Mouse (Mus musculus) heart, adult 2 months (tissue): ENCODE measurements at regions not wholly inside any gene's neighbourhood (a gene's known extent, or its start where the extent isn't known, plus 50 kb on each side); places are given as distances from the start of the nearest gene placed in this dataset.

Experiments used
- DNase-seq, 2 experiments: peaks; one replicate each; pipeline ENCODE4 v3.0.0; 2021
- H3K27ac ChIP-seq: fragments of 200-600 bp; 2 replicates; pipeline ENCODE4 v1.8.1; 2022
- H3K27me3 ChIP-seq: fragments of 200-500 bp; 2 replicates; pipeline ENCODE4 v1.6.1; 2012; ENCODE audit warnings: mild to moderate bottlenecking, low read length, inconsistent platforms, mixed read lengths; ENCODE audit not compliant: control insufficient read depth, insufficient read depth
- H3K36me3 ChIP-seq: fragments of 200-500 bp; 2 replicates; pipeline ENCODE4 v1.6.1; 2012; ENCODE audit warnings: low read length, inconsistent platforms; ENCODE audit not compliant: control insufficient read depth, insufficient read depth
- H3K4me1 ChIP-seq: fragments of 200-500 bp; 2 replicates; pipeline ENCODE4 v1.6.1; 2011; ENCODE audit warnings: low read length; ENCODE audit not compliant: control insufficient read depth, insufficient read depth
- H3K4me3 ChIP-seq: fragments of 200-600 bp; 2 replicates; pipeline ENCODE4 v1.8.1; 2022
- H3K79me2 ChIP-seq: fragments of 200-500 bp; replicated peaks from 2 replicates; pipeline ENCODE4 v1.6.1; 2012; ENCODE audit warnings: mild to moderate bottlenecking, inconsistent platforms, low read length, moderate library complexity, mixed read lengths; ENCODE audit not compliant: control insufficient read depth, insufficient read depth
- H3K9ac ChIP-seq: fragments of 200-500 bp; 2 replicates; pipeline ENCODE4 v1.6.1; 2012; ENCODE audit warnings: low read depth, mild to moderate bottlenecking, control low read depth, inconsistent platforms, low read length, mixed read lengths
- CTCF ChIP-seq: fragments of 200-600 bp; IDR thresholded peaks from 2 replicates; pipeline ENCODE4 v1.8.1; 2022; ENCODE audit warnings: antibody characterized with exemption, mild to moderate bottlenecking, moderate library complexity
- EP300 ChIP-seq: fragments of 200-500 bp; IDR thresholded peaks from 2 replicates; pipeline ENCODE4 v1.6.1; 2011; ENCODE audit warnings: low read depth, low read length, control low read depth; ENCODE audit not compliant: insufficient read depth
- POLR2A ChIP-seq: fragments of 200-500 bp; IDR thresholded peaks from 2 replicates; pipeline ENCODE4 v1.6.1; 2011; ENCODE audit warnings: mild to moderate bottlenecking, low read depth, low read length, control low read depth; ENCODE audit not compliant: insufficient read depth
- WGBS: fragments of 180-500 bp; shearing (Covaris S2); methylation state at CpG from one replicate; pipeline ENCODE4 v1.1.7; 2018; 5-methylcytosine and 5-hydroxymethylcytosine counted together
- intact Hi-C: fragments of 180-260 bp; cut with DNase I; formaldehyde crosslinking; loops from one replicate; pipeline ENCODE4 v1.15.1; 2025

DNA sequence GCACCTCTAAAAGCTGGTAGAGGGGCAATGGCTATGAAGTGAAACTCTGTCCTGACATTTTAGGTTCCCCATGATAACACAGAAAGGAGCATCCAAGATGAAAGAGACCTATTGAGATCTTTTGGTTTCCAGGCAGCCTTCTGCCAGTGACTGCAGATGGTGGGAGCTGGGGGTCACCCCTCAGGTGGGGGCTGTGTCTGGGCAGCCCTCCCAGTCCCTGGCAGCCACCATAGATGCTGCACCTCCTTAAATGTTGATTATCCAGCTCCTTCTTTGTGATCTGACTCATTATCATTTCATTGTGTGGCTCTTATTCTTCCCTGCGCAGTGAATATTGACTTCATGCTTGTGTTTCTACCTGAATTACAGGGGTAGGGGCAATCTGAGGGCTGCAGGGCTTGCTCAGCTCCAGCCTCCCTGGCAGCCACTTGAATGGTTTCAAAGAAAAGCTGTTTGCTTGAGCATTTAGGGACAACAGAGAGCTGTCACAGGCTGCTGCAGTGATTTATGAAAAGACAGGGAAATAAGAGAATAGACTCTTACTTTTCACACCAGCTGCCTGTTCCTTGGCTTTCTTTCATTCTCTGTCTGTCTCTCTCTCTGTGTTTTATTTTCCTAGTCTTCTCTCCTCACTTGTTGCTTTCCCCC, 113.1 kb upstream of the Jag1 start:
- H3K9ac ChIP-seq: no peak overlapping the region
- intact Hi-C loops: no loop called here
- no peaks in the 10 kb centered on the region for H3K36me3 ChIP-seq
- H3K79me2 ChIP-seq: no peaks in the 10 kb centered on the region
- DNase-seq: no peak
- H3K4me1 ChIP-seq: no peaks in the 10 kb centered on the region
- no peak overlapping the region for H3K4me3 ChIP-seq
- TF ChIP-seq CTCF: no peak
- TF ChIP-seq EP300: no peak
- no peak for TF ChIP-seq POLR2A
- no peaks in the 10 kb centered on the region for H3K27me3 ChIP-seq
- no peak overlapping the region for H3K27ac ChIP-seq
- 78% methylated on average over 1 of the region's 1 CpGs for WGBS

GRCm38 (mm10) chr2:137227495-137227894, 111.1 kb upstream of the Jag1 start:
- 84% methylated on average over 4 of the region's 4 CpGs for WGBS
- no peak for TF ChIP-seq EP300
- no peak for TF ChIP-seq CTCF
- no peak for TF ChIP-seq POLR2A
- intact Hi-C loops: no loop called here

GRCm38 (mm10) chr2:137224702-137225552, 108.5 kb upstream of the Jag1 start:
- Histone ChIP-seq H3K4me3 (no peak overlapping the region), H3K4me1 (no peaks in the 10 kb centered on the region), H3K27me3 (no peaks in the 10 kb centered on the region), H3K27ac (no peak overlapping the region), H3K79me2 (no peaks in the 10 kb centered on the region), H3K36me3 (no peaks in the 10 kb centered on the region), H3K9ac (no peak overlapping the region)
- intact Hi-C loops: no loop called here
- WGBS: 80% methylated on average over 10 of the region's 10 CpGs
- no peak for DNase-seq
- TF ChIP-seq CTCF (no peak), EP300 (no peak), POLR2A (no peak)

More at GRCm38 (mm10) chr2:137227495-137227894, 111.1 kb upstream of the Jag1 start:
- DNase-seq: no peak
- H3K9ac ChIP-seq: no peak overlapping the region
- H3K27ac ChIP-seq: no peak overlapping the region
- H3K79me2 ChIP-seq: no peaks in the 10 kb centered on the region
- H3K4me3 ChIP-seq: no peak overlapping the region
- no peaks in the 10 kb centered on the region for H3K4me1 ChIP-seq
- H3K36me3 ChIP-seq: no peaks in the 10 kb centered on the region
- no peaks in the 10 kb centered on the region for H3K27me3 ChIP-seq

GRCm38 (mm10) chr2:137215697-137216096, 99.3 kb upstream of the Jag1 start:
- Histone ChIP-seq H3K79me2 (no peaks in the 10 kb centered on the region), H3K4me1 (no peaks in the 10 kb centered on the region), H3K36me3 (no peaks in the 10 kb centered on the region), H3K4me3 (no peak overlapping the region), H3K27me3 (no peaks in the 10 kb centered on the region), H3K9ac (no peak overlapping the region), H3K27ac (no peak overlapping the region)
- TF ChIP-seq POLR2A: no peak
- WGBS: 65% methylated on average over 7 of the region's 7 CpGs
- DNase-seq: no peak
- intact Hi-C loops: no loop called here

DNA sequence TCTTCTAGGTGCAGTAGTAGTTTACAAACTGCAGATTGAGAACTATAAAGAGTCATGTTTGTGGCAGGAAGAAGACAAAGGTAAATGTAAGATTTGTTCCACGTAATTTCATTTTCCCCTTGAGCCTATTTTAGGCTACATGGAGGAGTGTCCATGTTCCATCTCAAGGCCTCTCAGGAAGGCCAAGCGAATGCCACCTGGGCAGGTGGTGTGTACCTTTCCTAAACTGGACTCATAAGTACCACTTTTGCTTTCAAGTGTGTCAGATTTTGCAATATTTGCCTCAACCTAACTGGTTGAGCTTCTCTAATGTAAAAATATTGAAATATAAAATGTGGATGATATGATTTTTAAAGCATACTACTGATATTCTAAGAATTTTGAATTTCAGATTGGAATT, 91.4 kb upstream of the Jag1 start:
- no peaks in the 10 kb centered on the region for H3K36me3 ChIP-seq
- H3K79me2 ChIP-seq: no peaks in the 10 kb centered on the region
- H3K27ac ChIP-seq: no peak overlapping the region
- intact Hi-C loops: no loop called here
- H3K4me3 ChIP-seq: no peak overlapping the region
- peaks cover 1% of the 10 kb centered on the region; the same call in 1 of the 2 replicates for H3K4me1 ChIP-seq
- no peaks in the 10 kb centered on the region for H3K27me3 ChIP-seq
- 89% methylated on average over 2 of the region's 2 CpGs for WGBS
- no peak for DNase-seq
- no peak for TF ChIP-seq EP300
- TF ChIP-seq POLR2A: no peak
- TF ChIP-seq CTCF: no peak
- H3K9ac ChIP-seq: no peak overlapping the region

GRCm38 (mm10) chr2:137204274-137204850, 87.9 kb upstream of the Jag1 start:
- peak; percentile 25 to 33 for DNase-seq
- Histone ChIP-seq H3K9ac (no peak overlapping the region), H3K27ac (peak overlapping the region; percentile 6; the same call in 1 of the 2 replicates), H3K4me3 (no peak overlapping the region), H3K27me3 (no peaks in the 10 kb centered on the region), H3K36me3 (no peaks in the 10 kb centered on the region), H3K4me1 (peaks cover 1% of the 10 kb centered on the region; the same call in 1 of the 2 replicates), H3K79me2 (no peaks in the 10 kb centered on the region)
- intact Hi-C loops: no loop called here
- 60% methylated on average over 6 of the region's 6 CpGs for WGBS
- TF ChIP-seq CTCF: no peak
- TF ChIP-seq EP300: no peak
- TF ChIP-seq POLR2A: no peak
